Mouse (Mus musculus): ENCODE results near the gene Sln.

Gene Sln

DNA sequence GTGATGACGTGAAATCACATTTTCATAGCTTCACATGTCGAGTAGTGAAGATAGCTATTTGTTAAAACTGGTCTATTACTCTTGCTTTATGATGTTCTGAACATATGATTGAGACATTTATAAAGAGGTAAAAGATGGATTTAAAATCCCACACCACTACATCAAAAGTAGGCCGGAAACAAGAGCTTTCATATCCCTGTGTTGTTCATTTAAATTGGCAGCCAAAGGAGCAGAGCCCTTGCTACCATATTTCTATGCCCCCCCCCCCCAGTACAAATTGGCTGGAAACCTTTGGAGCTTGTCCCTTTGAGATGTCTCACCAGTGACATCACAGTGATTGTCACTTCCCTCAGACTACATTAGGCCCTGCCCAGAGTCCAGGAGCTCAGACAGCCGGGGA lies at the start of gene Sln:
Sln (plus strand) TSS at position 301 of the 400 bp plus-strand sequence.
- DNase-seq (ENCODE audit: low spot score), result no peak

DNA sequence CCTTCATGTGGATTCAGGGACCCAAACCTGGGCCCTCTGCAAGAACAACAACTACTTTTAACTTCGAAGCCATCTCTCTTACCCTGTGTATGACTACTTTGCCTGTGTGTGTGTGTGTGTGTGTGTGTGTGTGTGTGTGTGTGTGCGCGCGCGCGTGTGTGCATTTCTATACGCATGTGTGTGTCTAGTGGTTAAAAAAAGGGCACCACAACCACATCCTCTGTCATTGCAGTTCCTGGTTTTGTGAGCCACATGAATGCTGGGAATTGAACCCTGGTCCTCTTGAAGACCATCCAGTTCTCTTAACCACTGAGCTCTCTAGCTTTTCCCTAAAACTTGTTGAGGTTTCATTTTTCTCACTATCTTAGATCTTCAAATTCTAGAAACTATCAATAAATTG lies 47.0 kb upstream of the Sln start:
- no peak for DNase-seq (ENCODE audit: low spot score)

DNA sequence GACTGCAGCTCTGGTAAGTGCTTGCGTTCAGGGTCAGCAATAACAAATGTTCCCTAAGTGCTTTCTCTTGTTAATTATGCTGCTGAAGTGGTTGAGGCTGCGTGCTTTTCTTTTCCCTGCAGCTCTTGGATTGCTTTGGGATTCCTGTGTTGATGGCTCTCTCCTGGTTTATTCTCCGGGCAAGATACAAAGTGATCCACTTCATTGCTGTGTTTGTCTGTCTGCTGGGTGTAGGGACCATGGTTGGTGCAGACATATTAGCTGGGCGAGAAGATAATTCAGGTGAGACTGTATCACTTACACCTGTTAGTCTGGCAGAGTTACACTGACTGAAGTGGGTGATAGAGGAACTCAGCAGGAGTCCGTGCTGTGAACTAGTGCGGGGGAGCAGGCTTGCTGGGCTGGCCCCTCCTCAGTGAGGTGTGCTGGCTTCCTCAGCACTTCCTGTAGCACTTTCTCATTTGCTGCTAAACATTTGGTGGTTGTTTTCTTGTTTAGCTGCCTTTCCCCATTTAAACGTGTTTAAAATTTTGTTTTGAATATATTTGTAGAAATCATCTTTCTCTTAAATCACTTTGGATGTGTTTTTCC lies 43.4 kb upstream of the Sln start:
- no peak for DNase-seq (ENCODE audit: low spot score)

DNA sequence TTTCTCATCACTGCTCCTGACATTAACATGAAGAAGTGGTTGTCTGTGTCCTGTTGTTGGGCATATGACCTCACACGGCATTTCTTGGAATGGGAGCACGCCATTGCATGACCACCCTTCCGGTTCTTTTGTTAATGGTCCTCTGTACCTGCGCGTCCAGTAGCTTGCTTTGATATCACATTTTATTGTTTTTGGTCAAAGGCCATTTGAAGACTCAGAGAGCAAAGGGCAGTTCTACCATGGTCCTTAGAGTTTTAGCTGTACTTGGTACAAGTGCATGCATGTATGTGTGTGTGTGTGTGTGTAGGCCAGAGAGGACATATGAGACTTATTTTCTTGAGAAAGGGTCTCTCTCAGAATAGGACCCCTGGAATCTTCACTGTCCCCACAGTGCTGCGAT lies 36.5 kb upstream of the Sln start:
- DNase-seq (ENCODE audit: low spot score), result no peak

DNA sequence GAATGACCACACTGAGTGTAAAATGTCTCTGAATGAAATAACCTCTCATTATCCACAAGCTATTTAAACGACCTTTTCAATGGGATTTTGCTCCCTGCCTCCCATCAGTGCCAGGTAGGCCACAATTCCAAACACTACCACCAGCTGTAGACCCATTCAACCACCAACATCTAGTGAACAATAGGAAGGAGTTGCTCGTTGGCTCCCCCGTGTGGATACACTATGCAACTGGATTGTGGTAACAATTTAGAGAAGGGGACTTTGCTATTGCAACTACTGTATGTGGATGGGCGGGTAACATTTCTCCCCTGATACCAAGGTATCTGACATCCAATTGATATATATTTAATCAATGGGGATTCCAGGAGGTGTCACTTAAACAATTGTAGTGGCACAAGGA lies 31.2 kb upstream of the Sln start:
- DNase-seq (ENCODE audit: low spot score), result peak; percentile 16

DNA sequence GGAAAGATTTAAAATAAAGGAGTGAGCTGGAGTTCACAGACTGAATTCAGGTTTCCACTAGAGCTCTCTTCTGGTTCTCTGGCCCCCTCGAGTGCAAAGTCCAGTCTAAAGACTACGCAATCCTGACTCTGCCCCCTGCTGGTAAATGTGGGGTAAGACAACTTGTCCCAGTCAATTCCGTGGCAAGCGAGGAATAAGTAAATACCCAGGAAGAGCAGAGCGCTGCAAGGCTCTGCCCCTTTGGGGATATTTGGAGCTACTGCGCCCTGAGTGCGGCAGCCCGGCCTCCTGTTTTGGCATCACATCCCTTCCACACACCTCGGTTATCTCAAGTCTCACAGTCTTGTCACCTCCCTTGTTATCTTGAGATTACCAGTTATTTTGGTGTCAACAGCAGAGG lies 24.6 kb upstream of the Sln start:
- DNase-seq (ENCODE audit: low spot score), result no peak

DNA sequence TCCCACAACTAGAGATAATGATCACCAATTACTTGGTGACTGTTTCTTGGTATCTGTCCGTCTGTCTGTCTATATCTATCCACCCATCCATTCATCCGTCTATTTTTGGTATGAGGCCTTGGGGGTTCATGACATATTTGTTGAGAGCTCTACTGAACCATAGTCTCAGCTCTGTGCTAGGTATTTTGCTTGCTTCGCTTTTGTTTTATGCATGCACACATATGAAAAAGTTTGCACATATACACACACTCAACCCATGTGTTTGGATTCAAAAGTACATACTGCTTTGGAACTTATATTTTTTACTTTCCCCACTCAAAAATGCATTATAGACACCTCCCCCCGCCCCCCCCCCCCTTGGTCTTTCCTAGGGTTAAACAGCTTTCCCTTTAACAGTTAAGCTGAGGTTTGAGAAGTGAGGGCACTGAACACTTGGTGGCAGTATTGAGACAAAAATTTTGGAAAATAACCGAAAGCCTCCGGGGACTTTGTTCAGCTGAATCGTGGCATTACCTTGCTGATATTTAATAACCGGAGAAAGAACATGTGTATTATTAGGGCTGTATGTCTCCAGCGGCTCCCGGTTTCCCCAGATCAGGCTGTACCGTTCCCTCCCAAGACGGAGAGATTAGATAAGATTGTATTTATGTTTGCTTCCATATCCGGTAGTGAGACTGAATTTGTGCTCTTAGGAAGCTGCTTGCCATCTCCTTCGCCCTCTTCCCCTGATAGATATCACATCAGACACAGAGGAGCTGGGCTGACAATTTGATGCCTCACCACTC lies 20.7 kb upstream of the Sln start:
- no peak for DNase-seq (ENCODE audit: low spot score)

DNA sequence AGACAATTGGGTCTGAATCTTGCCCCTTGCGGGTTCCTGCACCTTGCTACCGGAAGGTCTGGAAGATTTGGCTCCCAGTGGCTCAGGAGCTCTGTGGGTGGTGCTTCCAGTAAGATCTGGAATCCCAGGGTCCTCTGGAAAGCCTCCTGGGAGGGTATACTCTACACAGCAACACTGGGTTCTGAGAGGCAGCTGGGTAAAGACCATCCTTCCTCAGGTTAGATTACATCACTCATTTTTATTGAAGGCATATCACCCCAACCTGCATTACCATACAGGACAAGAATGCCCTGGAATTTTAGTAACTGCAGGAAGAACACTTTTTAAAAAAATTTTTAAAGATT lies 20.1 kb upstream of the Sln start:
- DNase-seq (ENCODE audit: low spot score), result no peak

DNA sequence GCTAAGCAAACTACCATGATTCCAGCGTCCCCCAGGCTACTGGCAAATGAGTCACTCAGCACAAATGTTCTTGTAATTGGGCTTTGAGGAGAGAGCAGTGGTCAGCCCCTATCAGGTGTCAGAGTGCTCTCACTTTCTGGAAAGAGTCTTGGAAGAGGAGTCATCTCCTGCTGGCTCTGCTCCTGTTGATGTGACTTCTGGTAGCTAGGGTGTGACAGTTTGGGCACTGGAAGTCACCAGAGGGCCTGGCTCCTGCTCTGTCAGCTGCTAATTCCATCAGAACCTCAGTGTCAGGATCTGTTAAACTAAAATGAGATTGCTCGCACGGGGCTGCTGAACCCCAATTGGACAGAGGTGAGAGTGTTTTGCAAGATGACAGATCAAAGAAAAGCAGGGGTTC lies 14.9 kb upstream of the Sln start:
- DNase-seq (ENCODE audit: low spot score), result no peak

DNA sequence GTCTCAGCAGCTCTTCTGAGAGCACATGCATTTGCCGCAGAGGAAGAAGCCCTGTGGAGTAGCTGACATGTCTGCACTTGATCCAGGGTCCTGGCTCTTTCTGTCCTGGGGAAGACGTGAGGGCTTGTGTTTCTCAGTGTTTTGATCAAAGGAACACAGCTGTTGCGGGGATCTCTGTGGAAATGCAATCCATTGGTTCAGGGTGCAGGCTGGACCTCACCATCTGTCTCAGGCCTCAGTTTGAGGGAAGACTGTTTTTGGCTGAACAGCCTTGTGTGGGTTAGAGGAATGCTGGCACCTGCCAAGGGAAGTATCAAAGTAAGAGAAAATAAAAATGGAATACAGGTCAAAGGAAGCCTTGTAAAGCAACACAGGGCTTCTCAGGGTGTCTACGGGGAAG lies 14.0 kb upstream of the Sln start:
- no peak for DNase-seq (ENCODE audit: low spot score)

DNA sequence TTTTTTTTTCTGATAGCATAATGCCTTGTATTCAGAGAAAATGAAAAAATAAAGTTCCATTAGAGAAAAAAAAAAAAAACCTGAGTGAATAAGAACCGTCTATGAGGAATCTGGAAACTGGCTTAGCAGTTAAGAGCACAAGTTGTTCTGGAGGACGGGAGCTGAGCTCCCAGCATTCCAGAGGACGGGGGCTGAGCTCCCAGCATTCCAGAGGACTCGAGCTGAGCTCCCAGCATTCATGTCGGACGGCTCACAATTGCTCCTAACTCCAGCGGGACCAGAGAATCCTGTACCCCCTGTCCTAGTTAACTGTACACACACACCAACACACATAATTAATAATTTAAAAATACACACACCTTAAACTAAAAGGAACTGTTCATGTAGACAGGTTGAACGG lies 11.1 kb upstream of the Sln start:
- no peak for DNase-seq (ENCODE audit: low spot score)

DNA sequence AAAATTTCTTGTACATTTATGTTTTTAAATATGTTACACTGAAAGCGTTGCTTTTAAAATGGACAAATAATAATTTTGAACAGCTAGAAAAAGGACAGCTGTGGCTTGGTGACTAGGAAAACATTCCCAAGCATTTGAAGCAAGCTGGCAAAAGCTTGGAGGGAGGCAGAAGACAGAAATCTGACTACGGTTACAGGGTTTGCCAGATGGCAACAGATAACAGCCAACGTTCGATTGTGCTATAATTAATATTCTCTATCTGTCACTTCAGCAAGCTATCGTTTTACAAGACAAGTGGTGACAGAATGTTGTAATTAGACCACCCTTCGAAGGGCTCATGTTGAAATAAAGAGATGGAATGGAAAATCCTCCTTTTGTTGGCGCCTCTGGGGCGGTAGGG lies 1.4 kb upstream of the Sln start:
- DNase-seq (ENCODE audit: low spot score), result no peak

DNA sequence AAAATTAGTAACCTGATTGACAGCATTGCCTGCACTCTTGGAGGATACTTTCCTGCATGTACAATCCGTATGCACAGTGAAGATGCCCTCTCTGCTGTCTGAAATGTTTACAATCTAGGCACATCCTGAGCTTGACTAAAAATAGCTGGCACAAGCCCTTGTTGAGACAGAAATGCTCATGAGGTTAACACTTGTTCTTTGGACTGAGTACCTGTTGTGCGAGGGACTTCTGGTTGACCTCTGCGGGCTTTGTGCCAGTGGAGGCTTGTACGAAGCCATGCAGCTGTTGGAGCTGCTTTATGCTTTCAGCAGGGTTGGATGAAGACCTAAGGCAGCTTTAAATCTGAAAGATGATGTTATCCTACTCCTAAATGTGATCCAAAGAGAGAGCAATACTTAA lies 2.2 kb downstream of the Sln start:
- DNase-seq (ENCODE audit: low spot score), result no peak

DNA sequence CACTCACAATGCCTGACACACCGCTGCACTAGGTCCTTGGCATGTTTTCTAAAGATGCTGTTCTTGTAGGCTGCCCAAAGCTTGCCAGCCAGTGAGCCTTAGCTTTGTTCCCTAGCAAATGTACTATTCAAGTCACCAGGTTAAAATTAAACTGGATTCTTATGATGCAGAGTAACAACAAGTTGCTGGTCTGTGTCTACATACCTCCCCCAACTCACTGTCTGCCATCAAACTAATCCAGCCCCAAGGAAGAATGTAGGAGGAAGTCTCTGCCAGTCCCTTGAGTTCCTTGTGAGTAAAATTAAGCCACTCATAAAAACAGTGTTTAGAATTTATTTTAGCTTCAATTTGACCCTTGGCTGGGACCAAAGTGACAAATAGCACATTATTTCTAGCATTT lies 3.7 kb downstream of the Sln start:
- no peak for DNase-seq (ENCODE audit: low spot score)

DNA sequence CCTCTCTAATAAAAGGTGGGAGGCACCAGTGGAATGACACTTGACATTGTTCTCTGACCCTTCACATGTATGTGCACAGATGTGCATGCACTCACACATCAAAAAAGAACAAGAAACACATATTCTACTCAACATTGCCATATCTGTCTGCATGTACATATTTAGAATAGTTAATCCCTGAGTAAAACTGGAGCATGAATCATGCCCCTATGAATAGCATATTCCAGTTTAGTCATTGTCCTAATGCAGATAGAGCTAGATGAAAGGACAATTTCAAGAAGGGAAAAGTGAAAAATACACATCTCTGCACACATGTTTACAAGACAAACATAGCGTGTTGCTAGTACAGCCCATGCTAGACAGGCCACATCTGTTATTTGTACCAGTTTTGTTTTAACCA lies 4.6 kb downstream of the Sln start:
- no peak for DNase-seq (ENCODE audit: low spot score)

DNA sequence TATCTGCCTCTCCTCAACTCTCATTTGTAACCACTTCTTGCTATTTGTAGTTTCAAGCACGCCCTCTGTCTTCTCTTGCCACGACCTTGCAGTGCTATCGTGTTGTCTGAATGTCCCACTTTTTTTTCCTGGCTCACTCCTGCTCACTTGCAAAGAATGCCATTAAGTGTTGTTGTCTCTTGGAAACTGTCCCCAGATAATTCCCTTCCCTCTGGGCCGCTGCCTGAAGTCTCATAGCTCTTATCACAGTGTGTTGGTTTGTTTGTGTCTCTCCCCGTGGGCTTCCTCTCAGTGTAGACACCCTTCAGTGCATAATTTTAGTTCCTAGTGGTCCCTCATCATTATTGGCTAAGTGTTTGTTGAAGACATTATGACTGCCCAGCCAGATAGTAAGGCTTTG lies 7.9 kb downstream of the Sln start:
- DNase-seq (ENCODE audit: low spot score), result no peak

DNA sequence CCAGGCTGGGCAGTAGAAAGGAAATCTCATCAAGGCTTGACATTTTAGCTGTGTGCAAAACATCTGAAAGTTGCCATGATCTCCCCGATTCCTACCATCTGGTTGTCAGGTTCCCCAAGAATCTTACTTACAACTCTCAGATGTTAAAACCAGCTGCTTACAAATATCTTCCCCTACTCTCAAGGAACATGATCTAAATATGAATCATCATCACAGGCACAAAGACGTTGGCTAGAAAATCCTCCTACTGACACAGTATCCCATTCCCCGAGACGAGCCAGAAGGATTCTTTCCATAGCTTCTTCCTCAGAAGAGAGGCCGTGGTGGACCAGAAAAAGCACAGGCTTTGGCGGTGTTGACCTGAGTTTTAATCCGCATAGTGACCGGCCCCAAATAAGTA lies 23.3 kb downstream of the Sln start:
- no peak for DNase-seq (ENCODE audit: low spot score)

DNA sequence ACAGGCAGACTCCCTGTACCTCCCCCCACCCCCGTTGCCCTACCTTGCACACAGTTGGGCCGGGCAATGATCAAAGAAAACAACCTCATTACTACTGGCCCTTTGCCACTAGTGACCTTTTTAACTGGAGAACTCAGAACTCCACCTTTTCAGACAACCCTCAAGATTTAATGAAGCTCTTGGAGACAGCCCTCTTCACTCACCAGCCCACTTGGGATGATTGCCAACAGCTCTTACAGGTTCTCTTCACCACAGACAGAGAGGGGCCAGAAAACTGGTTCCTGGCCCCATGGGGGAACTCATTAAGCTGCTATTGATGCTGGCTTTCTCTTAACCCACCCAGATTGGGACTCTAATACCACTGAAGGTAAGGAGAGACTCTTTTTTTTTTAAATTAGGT lies 27.5 kb downstream of the Sln start:
- no peak for DNase-seq (ENCODE audit: low spot score)

DNA sequence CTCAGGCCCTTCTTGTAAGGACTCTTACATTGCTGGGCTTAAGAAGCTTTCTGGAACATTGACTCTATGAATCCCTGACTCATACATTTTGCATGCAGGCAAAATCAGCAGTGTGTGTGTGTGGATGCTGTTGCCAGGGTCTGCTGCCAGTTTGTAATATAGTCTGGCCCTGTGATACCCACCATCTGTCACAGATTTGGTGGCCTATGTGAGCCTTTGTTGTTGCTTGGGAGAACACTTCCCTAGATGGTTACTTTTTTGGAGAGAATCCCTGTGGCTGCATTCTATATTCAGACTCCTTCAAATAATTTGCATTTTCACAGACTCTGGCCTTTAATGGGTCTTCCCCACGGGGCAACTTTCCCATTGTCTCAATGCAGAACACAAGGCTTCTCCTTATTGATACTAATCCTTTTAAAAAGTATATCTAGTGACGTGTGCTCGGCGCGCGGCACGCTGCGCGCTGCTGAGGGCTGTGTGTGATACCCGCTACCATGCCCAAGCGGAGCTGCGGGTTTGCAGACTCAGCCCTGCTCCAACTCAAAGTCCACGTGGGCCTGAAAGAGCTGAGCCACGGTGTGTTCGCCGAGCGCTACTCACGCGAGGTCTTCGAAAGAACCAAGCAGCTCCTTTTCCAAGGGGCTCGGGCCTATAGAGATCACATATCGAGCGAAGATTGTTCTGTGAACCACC lies 33.8 kb downstream of the Sln start:
- no peak for DNase-seq (ENCODE audit: low spot score)

DNA sequence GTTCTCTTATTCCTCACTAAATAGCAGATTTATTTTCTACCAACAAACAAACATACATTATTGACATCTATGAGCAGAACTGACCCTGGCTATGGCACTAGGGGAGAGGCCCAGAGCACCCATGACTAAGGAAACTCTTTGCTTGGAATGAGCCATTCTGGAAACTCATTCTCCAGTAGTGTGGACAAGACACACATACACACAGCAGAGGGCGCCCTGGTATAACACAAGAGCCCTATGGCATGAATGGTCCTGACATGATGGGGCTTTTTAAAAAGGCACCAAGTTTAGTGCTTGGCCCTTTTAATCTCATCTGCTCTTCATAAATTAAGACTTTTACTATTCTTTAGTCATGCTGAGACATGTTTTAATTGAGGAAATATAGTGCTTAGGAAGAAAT lies 40.1 kb downstream of the Sln start:
- DNase-seq (ENCODE audit: low spot score), result no peak

DNA sequence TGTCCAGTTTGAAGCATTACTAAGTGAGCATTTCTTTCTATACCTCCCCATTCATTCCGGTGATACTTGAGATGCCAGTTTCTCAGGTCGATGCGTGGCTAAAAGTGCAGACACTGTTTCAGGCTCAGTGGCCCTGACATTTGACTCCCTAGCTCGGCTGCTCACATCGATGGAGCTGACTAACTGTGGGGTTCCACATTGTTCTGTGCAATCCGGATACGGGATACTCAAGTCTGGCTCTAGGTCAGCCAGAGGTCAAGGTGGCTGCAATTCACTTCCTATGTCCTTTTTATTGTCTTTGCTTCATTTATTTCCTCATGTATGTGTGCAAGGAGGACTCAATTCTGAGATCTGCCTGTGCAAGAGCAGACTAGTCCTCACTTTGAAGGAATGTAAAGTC lies 45.9 kb downstream of the Sln start:
- DNase-seq (ENCODE audit: low spot score), result no peak

DNA sequence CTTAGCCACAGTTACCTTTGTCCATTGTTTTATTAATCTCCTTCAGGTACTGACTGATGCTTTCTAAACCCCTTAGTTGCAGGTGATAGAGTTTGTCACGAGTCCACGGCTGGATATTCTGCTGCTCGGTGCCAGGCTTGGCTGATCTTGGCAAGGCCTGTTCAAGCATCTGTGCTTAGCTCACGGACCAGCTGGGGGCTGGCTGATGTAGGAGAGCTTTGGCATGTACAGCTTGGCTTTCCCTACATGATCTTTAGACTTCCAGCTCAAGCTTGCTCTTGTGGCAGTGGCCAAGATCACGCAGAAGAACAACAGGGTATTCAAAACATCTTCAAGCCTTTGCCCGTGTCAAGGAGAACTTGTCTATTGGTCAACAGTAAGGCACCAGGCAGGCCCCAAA lies 49.9 kb downstream of the Sln start:
- no peak for DNase-seq (ENCODE audit: low spot score)

DNA sequence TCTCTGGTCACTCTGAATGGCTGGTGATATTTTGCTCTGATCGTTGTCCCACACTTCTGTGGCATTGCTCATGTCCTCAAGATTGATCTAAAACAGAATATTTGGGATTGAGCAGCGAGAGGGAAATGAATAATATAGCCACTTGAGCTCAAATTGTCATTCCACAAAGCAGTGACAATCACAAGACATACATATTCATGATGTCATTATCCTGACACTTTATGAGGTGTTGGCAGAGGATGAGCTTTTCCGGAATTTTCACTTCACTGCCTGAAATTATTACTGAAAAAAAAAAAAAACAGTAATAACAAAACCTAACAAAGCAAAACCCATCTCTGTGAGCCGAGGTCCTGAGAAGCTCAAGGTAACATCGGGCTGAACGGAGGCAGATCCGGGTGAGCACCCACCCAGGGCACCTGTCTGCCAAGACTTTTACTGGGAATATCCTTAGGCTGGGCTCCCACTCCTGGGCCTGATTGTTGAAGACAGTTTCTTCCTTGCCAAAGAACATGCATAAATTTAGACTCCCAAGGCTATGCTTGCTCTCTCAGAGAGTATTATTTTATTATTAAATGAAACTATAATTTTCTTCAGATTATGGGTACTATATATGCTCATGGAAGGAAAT lies 53.4 kb downstream of the Sln start:
- DNase-seq (ENCODE audit: low spot score), result no peak
